Mouse (Mus musculus) brain, adult 10 weeks (tissue): ENCODE results near the gene Ttc39b. TPM values are rescaled to one million over a fixed set of nuclear protein-coding genes. Genes with fewer than 3 reads are reported as not detected.

Experiments used
- polyA plus RNA-seq: library from polyadenylated mRNA; stranded (reverse); fragments of 350-450 nt; fragmentation: Illumina TruSeq; extraction: RNeasy Lipid Tissue Mini Kit (QIAGEN cat#74804); gene quantifications from one replicate; pipeline ENCODE4 v1.2.3, GENCODE M21; 2015; ENCODE audit warnings: low read depth, low replicate concordance

Gene Ttc39b
- 38.8 TPM for polyA plus RNA-seq

DNA sequence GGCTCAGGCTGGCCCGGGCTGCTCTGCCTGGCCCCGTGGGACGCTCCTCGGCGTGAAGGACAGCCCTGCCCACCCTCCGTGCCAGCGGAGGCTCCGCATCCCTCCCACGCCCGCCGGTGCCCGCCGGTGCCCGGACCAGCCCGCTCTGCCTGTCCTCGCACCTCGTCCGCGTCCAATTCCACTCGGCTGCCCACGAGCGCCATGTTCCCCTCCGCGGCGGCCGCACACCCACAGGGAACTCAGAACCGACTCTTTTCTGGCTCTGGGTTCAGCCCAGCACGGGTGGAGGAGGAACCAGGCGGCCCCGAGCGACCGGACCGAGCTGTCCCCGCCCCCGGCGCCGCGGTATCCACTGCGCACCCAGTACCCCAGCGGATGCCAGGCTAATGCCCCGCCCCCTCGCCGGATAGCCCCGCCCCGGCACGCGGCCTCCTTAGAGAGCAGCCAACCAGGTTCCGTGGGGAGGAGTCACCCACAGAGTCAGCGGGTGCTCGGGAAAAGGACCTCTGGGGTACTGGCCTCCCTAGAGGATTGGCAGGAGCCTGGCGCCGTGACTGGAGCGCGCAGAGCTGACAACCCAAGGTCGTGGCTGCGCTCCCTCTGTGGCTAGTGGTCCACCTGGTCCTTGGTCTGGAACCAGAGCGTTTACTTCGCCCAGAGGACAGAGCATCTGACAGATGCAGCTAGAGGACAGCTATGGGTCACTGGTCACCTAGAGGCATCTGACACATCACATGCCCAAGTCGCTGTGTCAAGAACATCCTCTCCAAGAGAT lies at the start of gene Ttc39b:
Ttc39b (minus strand) TSS at position 346 of the 775 bp plus-strand sequence.

Other genes with a start within 250 kb of the Ttc39b start
- 32.1 TPM for gene Snapc3, start 93.5 kb upstream of the Ttc39b start, polyA plus RNA-seq
- 241 TPM for gene Psip1, start 162.2 kb upstream of the Ttc39b start, polyA plus RNA-seq
- gene Ccdc171, start 201.3 kb upstream of the Ttc39b start, polyA plus RNA-seq = 1.8 TPM